Mouse (Mus musculus): Measurements from ENCODE around the gene Pdxp. TPM values are rescaled to one million over a fixed set of nuclear protein-coding genes. Genes with fewer than 3 reads are reported as not detected.

Gene Pdxp
- total RNA-seq, 4 experiments from 2014 or later = 0.69 to 1.0 (median 0.88) TPM

DNA sequence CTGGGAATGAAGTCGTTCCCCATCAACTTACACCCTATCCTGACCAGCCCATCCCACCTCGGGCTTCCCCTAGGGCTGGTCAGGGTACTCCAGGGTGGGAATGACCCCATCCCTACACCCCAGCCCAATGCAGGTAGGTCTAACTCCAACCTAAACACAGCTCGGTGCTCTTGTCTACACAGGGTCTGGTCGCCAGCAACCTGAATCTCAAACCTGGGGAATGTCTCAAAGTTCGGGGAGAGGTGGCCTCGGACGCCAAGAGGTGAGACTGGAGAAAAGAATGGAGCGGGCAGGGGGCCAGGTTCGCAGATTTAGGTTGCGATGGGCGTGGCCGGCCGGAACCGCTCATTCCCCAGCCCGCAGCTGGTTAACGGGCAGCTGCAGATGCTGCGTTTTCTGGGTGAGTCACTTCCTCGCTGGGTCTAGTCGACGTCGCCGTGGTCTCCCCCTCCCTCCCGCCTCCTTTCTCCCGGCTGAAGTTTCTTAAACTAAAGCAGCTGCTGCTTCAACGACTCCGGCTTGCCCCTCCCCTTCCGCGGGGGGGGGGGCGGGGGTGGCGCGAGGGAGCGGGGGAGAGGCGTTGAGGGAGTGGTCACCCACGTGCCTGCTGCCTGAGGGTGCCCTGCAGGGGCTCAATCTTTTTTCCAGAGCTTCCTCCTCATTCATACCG lies 14.2 kb downstream of the Pdxp start:
- peak; percentile 75 for DNase-seq (ENCODE audit: low spot score)

DNA sequence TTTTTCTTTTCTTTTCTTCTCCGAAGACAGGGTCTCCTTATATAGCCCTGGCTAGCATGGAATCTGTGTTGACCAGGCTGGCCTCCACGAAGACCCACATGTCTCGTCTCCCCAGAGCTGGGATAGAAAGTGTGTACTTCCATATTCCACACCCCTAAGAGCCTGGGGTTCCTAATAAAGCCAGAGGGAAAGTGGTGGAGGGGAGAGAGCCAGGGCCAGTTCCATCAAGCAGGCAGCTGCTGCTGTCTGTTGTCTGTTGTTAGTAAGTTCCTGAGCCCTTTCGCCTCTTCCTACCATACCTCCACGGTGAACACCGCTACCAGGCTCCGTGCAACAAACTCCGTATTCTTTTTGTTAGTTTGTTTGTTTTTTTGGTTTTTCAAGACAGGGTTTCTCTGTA lies 14.8 kb downstream of the Pdxp start:
- no peak for DNase-seq (ENCODE audit: low spot score)

DNA sequence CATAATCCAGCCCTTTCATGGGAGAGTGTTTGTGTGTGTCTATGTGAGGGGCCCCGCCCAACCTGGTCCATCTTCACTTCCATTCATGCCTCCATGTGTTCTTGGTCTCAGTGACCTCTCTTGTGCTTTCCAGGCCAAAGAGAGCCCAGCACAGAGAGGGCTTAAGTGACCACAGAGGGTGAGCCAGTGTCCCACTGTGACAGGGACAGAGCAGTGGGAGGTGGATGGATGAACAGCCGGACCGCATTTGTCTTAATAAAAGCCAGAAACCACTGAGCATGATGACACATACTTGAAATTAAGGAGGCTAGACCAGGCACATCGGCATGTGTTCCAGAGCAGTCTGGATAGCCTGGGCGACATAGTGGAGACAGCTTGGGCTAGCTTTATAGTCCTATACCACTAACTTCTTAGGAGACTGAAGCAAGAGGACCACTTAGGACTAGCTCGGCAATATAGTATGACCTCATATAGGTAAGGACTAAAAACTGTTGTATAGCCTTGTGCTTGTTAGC lies 16.5 kb downstream of the Pdxp start:
- no peak for DNase-seq (ENCODE audit: low spot score)

DNA sequence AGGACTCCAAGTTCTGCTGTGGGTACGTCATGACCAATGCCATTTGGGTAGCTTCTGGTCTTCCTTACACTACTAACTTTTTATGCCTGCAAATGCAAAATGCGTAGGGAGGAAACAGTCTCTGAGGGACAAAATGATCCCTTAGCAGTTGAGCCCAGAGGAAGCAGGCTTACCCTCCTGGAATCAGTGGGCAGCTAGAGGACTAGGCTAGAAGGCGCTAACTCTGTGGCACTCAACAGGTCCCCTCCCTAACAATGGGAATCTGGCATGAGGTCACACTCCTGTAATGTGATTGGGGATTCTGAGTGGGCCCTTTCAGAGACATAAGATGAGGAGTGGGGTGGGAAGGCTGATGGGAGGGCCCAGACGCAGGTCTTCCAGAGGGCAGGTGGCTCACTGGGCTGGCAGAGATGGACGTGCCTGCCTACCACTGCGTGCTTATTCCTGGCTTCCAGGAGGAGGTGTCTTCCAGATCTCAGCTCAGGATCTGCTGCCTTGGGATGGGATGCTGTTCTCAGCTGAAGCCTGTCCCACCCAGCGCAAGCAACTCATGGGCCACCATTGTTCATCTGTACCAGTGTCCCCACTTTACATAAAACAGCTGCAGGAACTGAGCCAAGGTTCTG lies 17.2 kb downstream of the Pdxp start:
- DNase-seq (ENCODE audit: low spot score) = no peak

DNA sequence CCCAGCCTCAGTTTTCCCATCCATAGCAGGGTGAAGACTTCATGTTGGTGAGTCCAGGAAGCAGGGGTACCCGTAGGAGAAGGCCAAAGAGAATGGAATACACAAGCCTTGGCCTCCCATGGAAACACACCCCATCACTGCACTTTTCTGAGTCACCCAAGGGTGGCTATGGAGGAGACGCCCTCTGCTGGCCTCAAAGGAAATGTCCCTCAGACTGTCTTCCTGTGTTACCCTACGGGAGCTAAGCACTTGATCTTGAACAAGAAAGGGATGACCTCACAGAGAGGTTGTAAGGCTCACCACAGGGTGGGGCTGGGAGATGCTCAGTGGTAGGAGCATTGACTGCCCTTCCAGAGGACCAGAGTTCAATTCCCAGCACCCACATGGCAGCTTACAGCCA lies 17.9 kb downstream of the Pdxp start:
- peak; percentile 47 for DNase-seq (ENCODE audit: low spot score)

DNA sequence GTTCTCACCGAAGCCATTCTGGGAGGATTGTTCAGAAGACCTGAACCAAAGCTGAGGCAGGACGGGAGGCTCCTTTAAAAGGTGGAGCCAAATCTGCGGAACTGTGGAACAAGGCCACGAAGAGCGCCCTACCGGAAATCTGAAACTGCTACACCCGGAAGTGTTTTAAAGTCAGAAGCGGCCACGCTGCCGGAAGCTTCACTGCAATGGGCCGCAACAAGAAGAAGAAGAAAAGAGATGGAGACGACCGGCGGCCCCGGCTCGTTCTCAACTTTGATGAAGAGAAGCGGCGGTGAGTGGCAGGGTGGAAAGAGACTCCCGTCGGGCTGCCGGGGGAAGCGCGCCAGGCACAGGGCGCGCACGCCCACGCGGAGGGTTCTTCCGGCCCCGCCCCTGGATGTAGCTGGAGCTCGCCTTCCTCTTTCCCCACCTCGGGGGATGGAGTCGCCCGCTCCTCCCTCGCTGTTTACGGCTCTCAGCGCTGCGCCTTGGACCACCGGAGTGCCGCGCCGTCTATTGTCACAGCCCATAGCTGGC lies 21.1 kb downstream of the Pdxp start, which contains the start of gene Nol12:
Nol12 (plus strand) TSS at position 150 of the 537 bp plus-strand sequence.
- DNase-seq (ENCODE audit: low spot score) = peak; percentile 88

DNA sequence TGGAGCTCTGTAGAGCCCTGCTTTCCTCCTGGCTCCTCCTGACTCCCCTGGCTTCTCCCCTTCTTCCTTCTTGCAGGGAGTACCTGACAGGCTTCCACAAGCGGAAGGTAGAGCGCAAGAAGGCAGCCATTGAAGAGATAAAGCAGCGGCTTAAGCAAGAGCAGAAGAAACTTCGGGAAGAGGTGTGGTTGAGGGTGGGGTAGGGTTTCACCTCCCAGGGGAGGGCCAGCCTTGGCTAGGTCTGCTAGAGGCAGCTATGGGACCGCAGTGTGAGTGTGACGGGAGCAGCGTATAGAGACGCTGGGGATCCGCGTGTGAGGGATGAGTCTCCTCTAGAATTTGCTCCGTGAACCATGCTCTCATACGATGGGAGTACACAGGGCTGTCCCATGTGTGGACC lies 22.7 kb downstream of the Pdxp start:
- no peak for DNase-seq (ENCODE audit: low spot score)

DNA sequence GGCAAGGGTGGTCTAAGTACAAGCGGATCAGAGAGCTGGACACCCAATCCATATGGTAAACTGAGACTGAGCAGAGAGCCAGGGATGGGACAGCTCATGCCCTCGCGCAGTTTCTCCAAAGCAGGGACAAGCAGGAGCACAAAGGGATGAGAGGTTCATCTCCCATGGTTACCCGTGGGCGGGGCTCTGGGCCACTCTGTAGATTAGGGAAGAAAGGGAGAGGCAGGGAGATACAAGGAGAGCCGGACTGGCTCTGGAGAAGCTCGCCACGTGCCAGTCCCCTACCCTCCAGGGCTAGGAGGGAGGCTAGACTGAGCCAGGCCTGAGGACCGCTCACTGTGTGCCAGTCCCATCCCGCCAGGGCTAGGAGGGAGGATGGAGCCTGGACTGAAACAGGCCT lies 23.6 kb downstream of the Pdxp start:
- no peak for DNase-seq (ENCODE audit: low spot score)

DNA sequence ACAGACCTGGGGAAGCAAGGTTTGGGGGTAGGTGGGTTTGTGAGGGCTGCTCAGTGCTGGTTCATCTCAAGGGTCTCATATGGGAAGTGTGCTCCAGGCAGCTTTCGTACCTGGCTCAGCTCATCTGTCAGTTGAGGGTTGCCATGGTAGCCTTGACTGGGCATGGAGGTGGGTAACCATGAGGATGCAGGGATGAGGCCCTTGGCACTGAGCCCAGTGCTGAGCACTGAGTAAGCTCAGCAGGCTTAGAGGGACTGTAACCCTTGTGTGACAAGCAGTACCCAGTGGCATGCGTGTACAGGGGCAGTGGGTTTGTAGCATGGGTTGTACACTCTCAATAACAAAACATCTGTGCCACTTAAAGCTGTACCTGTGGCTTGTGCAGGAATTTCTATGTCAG lies 24.2 kb downstream of the Pdxp start:
- DNase-seq (ENCODE audit: low spot score) = no peak

DNA sequence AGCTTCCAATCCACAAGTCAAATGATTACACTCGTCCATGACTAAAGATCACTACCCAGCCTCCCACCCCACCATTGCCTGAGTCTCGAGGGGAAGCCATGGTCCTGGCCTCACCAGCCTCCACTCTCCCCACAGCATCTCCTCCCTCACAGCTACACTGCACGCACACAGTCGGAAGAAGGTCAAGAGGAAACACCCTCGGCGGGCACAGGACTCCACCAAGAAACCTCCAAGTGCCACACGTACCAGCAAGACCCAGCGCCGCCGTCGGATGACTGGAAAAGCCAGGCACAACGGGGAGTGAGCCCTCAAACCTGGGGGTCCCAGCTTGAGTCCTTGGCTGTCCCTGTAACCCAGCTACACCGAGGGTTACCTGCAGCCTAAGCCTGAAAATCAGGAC lies 26.6 kb downstream of the Pdxp start:
- no peak for DNase-seq (ENCODE audit: low spot score)

DNA sequence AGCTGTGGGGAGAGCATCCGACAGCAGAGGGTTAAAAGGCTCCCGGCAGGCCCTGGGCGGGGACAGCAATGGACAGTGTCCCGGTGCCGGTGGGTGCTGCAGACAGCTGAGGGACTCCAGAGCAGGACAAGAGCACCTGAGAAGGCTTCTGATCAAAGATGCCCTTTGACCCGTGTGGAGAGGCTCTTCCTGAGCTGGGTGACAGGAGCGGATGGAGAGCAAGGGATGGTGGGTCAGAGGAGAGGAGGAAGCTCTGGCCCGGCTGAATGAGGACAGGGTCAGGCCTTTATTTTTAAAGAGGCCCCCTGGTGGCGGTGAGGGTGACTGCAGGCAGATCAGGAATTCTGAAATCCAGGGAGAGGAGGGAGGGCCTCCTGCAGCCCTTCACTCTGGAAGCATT lies 28.9 kb downstream of the Pdxp start:
- peak; percentile 82 for DNase-seq (ENCODE audit: low spot score)

DNA sequence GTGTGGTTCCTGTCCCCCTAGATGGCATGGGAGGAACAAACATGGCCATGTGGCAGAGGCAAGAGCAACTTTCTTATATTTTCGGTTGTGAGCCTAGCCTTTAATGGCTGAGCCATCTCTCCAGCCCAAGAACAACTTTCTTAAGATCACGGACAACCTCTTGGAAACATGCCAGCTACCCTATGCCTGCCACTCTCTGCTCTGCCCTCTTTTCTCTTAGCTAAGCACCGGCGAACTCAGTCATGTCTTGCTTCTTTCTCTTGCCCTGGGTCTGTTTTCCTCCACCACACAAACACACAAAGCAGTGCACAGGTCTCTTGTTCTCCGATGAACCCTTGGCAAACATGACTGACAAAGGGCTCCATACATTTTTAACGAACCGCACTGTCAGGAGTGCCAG lies 32.5 kb downstream of the Pdxp start:
- DNase-seq (ENCODE audit: low spot score) = no peak

DNA sequence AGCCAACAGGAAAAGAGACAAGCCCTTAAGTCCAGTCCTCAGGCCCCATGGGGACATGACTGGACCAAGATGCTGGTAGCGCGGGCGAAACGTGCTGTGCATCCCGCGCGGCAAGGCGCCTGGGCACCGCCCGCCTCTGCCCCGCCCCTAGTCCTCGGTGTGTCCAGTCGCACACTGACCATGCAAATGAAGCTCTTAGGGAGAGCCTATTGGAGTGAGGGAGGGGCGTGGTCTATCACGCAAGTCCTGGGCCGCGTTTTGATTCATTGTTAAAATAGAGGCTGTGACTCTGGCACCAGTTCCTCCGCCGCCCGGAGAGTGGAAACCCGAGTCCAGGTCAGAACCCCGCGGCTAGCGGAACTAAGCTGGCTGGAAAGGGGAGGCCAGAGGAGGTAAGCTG lies 33.9 kb downstream of the Pdxp start, which contains the start of gene Triobp:
Triobp (plus strand) TSS at position 68 of the 400 bp plus-strand sequence.
- peak; percentile 89 for DNase-seq (ENCODE audit: low spot score)

DNA sequence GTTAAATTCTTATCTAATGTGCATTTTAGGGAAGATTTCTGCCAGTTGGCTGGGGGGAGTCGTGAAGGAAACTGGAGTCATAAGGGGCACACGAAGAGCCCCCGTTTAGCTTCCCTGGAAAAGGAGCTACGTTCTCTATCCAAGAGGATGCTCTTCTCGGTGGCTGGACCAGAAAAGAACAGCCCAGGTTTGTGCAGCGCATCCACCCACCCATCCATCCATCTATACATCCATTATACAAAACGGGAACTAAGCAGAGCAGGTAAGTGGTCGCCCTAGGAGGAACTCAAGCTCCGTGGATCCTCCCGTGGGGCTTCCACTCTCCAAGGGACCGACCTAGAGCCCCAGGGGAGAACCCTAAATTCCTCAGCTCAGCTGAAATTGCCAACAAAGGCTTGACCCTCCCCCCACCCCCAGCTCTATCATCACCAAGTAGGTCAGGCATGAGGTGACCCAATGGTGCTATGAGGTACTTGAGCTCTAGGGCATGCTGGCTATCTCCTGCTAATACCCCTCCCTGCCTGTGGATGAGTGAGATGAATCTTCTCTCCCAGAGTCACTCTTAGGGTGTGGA lies 34.5 kb downstream of the Pdxp start:
- DNase-seq (ENCODE audit: low spot score) = no peak

DNA sequence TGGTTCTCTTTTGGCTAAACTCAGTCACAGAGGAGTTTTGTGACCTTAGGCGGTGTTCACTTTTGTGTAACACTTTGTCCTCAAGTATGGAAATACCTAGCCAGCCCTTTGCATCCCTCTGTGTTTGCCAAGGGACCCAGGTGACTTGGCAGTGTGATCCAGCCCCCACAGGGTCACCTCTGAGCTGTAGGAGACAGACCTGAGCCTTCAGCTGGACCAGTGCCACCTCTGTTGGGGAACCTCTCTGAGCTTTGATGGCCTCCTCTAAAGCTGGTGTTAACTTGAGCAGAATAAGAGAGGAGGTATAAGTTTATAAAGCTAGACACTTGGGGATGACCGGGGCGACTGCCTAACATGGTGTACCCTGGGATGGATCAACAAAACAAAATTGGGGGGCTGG lies 35.2 kb downstream of the Pdxp start:
- DNase-seq (ENCODE audit: low spot score) = no peak

DNA sequence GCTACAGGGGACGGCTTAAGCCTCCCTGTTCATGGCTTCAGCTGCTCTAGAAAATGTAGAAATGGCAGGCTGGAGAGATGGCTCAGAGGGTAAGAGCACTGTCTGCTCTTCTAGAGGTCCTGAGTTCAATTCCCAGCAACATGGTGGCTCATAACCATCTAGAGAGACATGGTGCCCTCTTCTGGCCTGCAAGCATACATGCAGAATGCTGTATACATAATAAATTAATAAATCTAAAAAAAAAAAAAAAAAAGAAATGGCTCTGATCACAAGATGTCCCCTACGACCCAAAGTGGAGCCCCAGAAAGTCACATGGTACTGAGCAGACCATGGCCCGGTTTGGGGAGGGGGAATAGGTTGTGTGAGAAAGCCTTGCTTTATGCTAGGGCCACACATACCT lies 41.9 kb downstream of the Pdxp start:
- DNase-seq (ENCODE audit: low spot score) = no peak

DNA sequence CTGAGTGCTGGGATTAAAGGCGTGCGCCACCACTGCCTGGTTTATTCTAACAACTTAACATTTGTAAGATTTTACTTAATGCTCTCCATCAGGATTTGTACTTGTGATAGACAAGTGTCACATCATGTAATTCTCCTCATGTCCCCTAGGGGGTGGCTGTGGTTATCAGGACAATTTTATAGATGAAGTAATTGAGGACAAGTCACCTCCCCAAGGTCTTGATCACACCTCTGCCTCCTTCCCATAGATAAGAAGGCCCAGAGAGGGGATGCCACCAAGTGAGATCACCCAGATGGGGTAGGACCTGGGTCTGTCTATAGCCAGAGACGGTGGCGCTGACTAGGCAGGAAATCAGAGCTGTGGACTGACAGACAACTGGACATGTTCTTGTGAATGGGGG lies 42.6 kb downstream of the Pdxp start:
- no peak for DNase-seq (ENCODE audit: low spot score)

DNA sequence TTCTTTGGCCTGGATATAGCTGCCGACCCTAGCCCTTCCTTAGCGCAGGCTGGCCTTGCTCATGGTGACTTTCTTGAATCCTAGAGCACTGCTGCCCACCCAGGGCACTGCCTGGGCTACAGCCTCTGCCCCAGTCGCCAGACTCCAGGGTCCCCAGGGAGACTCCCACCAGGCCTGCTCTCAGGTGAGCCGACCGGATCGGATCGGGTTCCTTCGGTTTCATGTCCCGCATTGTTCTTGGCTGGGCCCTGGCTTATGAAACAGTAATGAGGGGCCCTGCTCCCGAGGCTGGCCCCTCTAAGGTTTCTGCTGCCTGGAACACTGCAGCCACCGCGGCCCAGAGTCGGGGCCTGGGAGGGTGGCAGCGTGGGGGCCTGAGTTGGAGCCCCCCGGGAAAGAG lies 43.3 kb downstream of the Pdxp start:
- no peak for DNase-seq (ENCODE audit: low spot score)

DNA sequence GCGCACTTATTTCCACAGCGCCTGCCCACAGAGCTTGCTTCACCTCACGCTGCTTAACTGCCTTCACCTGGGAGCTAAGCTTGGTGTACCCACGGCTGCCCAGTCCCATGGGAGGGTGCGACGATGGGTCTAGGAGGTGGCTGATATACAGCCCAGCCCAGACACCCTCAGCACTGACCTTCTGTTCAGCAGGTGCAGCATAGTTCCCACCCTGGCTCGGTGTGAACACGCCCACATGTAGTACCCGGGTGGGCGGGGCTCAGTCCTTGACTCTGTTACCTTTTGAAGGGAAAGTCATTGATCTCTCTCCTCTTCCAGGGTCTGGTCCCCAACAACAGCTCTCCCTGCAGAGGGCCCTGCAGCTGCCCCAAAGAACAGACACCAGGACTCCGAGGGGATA lies 45.8 kb downstream of the Pdxp start:
- no peak for DNase-seq (ENCODE audit: low spot score)

DNA sequence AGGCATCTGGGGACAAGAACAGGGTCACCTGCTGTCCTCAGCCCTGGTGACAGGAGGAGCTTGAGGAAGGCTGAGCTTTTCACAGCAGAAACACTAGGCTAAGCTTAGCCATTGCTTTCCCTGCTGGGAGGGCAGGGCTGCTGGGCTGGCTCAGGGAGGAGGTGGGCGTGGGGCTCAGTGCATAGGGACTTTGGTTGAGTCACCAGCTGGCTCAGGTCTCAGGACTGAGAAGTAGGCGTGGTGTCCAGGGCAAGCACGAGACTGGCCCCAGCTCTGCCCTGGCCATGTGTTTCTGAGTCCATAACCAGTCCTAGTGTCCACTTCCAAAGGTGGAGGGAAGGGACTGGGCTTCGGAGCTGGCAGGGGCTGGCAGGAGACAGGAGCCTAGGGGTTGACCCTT lies 46.4 kb downstream of the Pdxp start:
- peak; percentile 57 for DNase-seq (ENCODE audit: low spot score)

DNA sequence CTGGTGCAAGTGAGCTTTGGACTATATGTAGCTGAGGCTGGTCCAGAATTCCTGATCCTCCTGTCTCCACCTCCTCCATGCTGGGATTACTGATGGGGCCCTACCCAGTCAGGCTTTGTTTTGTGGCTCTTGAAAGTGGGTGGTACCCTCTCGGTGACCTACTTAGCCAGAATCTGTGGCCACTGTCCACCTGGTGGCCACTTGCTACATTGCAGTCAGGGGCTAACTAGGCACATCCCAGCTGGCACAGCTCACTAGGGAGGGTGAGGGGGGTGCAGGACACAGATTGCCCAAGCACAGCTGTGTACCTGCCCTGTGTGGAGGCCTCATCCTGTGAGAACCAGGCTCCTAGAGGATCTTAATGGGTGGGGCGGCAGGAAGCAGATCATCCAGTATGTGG lies 49.2 kb downstream of the Pdxp start:
- DNase-seq (ENCODE audit: low spot score) = peak; percentile 51
